Mouse (Mus musculus): Measurements from ENCODE around the gene Nr4a3. TPM values are rescaled to one million over a fixed set of nuclear protein-coding genes. Genes with fewer than 3 reads are reported as not detected.

Gene Nr4a3
- polyA plus RNA-seq, 1 experiment: 3.9 TPM

GRCm38 (mm10) chr4:48069111-48069510, 24.2 kb downstream of the Nr4a3 start:
- no peaks in the 10 kb centered on the region for H3K27me3 ChIP-seq (ENCODE audit: control insufficient read depth, insufficient read depth, low read length)

DNA sequence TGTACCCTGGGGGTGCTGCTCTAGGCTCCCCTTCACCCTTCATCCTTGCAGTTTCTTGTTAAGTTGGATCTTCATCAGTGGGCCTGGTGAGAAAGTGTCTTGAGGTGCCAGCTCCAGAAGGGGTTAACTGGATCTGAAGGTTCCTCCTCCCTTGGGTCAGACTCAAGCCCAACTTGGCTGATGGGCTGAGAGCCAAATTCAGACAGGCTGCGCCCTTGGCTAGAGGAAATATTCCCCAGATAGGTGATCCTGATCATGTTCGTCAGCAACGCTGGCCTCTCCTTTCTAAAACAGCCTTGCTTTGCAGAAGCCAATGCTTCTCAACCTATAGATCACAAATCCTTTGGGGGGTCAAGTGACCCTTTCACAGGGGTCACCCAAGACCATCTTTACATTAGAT, 27.1 kb downstream of the Nr4a3 start:
- no peaks in the 10 kb centered on the region; the same call in 1 of the 2 replicates for H3K4me1 ChIP-seq (ENCODE audit: control insufficient read depth, insufficient read depth, insufficient read length, low read length)
- H3K27ac ChIP-seq (ENCODE audit: insufficient read depth, low read depth, low read length): no peak overlapping the region
- no peak overlapping the region for H3K4me3 ChIP-seq (ENCODE audit: low read depth, low read length)
- H3K36me3 ChIP-seq (ENCODE audit: control insufficient read depth, insufficient read depth, low read length): no peaks in the 10 kb centered on the region
- no peaks in the 10 kb centered on the region for H3K27me3 ChIP-seq (ENCODE audit: control insufficient read depth, insufficient read depth, low read length)
- TF ChIP-seq POLR2A (IDR thresholded peaks at IDR 0.05; ENCODE audit: low read depth, low read length) (no peak), CTCF (IDR thresholded peaks at IDR 0.05; ENCODE audit: extremely low read depth, insufficient read length, insufficient replicate concordance, low read depth, low read length) (no peak)
- 27% methylated on average over 3 of the region's 3 CpGs for WGBS

More at GRCm38 (mm10) chr4:48069111-48069510, 24.2 kb downstream of the Nr4a3 start:
- H3K36me3 ChIP-seq (ENCODE audit: control insufficient read depth, insufficient read depth, low read length): no peaks in the 10 kb centered on the region
- 76% methylated on average over 7 of the region's 7 CpGs for WGBS
- H3K27ac ChIP-seq (ENCODE audit: insufficient read depth, low read depth, low read length): no peak overlapping the region
- TF ChIP-seq CTCF (IDR thresholded peaks at IDR 0.05; ENCODE audit: extremely low read depth, insufficient read length, insufficient replicate concordance, low read depth, low read length) (no peak), POLR2A (IDR thresholded peaks at IDR 0.05; ENCODE audit: low read depth, low read length) (no peak)
- no peak overlapping the region for H3K4me3 ChIP-seq (ENCODE audit: low read depth, low read length)
- no peaks in the 10 kb centered on the region for H3K4me1 ChIP-seq (ENCODE audit: control insufficient read depth, insufficient read depth, insufficient read length, low read length)

DNA sequence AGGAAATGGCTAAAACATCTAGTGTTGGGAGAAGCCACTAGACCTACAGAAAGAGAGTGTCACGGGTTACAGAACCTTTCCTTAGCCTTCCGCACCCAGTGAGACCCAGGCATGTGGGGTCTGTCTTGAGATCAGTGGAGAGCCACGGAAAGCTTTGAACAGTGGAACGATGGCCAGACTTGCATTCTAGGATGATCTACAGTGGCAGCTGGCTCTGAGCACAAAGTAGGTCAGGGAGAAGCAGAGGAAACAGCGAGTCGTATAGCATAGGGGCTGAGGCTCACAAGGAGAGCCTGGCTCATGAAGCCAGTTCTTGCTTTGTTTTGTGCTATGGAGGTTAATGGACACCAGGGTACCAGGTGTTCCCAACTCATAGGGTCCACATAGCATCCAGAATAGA, 28.4 kb downstream of the Nr4a3 start:
- Histone ChIP-seq H3K36me3 (ENCODE audit: control insufficient read depth, insufficient read depth, low read length) (no peaks in the 10 kb centered on the region), H3K4me3 (ENCODE audit: low read depth, low read length) (no peak overlapping the region), H3K4me1 (ENCODE audit: control insufficient read depth, insufficient read depth, insufficient read length, low read length) (no peaks in the 10 kb centered on the region; the same call in 1 of the 2 replicates), H3K27ac (ENCODE audit: insufficient read depth, low read depth, low read length) (no peak overlapping the region), H3K27me3 (ENCODE audit: control insufficient read depth, insufficient read depth, low read length) (no peaks in the 10 kb centered on the region)
- WGBS: 87% methylated on average over 6 of the region's 6 CpGs
- no peak for TF ChIP-seq POLR2A (IDR thresholded peaks at IDR 0.05; ENCODE audit: low read depth, low read length)
- no peak for TF ChIP-seq CTCF (IDR thresholded peaks at IDR 0.05; ENCODE audit: extremely low read depth, insufficient read length, insufficient replicate concordance, low read depth, low read length)

DNA sequence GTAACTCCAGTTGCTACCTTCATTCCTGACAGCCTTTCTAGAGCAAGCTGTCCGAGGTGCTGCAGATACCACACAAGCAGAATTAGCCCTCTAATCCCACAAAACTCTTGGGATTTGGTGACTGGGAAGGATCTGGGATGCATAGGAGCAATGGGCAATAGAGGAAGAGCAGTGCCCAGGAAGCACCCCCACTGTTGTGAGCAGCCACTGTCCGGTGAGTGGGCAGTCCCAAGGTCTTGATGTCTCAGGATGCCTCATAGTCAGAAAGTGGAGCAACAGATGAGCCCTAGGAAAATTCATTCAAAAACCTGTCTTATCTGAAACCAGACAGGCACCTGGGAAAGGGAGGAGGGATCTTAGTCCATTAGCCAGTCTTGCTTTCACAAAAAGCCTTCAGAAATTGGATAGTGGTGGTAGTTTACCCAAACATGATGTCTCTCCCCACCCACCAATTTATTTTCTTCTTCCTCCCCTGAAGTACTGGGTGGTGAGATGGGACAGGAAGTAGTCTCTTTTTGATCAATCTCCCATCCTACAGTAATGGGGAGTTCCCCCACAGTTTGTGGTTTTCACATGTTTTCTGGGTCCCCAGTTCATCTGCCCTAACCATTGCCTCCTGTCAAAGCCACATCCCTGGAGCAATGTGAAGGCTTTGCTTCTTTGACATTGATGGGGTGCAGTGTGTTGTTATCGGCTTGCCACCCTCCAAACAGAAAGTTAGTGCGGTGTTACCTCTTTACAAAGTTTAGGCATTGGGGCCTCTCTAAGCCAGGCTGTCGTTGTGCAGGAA, 29.7 kb downstream of the Nr4a3 start:
- no peaks in the 10 kb centered on the region for H3K36me3 ChIP-seq (ENCODE audit: control insufficient read depth, insufficient read depth, low read length)
- H3K4me3 ChIP-seq (ENCODE audit: low read depth, low read length): no peak overlapping the region
- no peak overlapping the region for H3K27ac ChIP-seq (ENCODE audit: insufficient read depth, low read depth, low read length)
- no peaks in the 10 kb centered on the region; the same call in 1 of the 2 replicates for H3K4me1 ChIP-seq (ENCODE audit: control insufficient read depth, insufficient read depth, insufficient read length, low read length)
- no peaks in the 10 kb centered on the region for H3K27me3 ChIP-seq (ENCODE audit: control insufficient read depth, insufficient read depth, low read length)
- 86% methylated on average over 5 of the region's 5 CpGs for WGBS
- TF ChIP-seq CTCF (IDR thresholded peaks at IDR 0.05; ENCODE audit: extremely low read depth, insufficient read length, insufficient replicate concordance, low read depth, low read length) (no peak), POLR2A (IDR thresholded peaks at IDR 0.05; ENCODE audit: low read depth, low read length) (no peak)

- Histone ChIP-seq H3K27ac (ENCODE audit: insufficient read depth, low read depth, low read length) (no peak overlapping the region), H3K27me3 (ENCODE audit: control insufficient read depth, insufficient read depth, low read length) (no peaks in the 10 kb centered on the region), H3K4me1 (ENCODE audit: control insufficient read depth, insufficient read depth, insufficient read length, low read length) (no peaks in the 10 kb centered on the region; the same call in 1 of the 2 replicates), H3K4me3 (ENCODE audit: low read depth, low read length) (no peak overlapping the region), H3K36me3 (ENCODE audit: control insufficient read depth, insufficient read depth, low read length) (no peaks in the 10 kb centered on the region)
- 49% methylated on average over 13 of the region's 13 CpGs for WGBS
- TF ChIP-seq POLR2A (IDR thresholded peaks at IDR 0.05; ENCODE audit: low read depth, low read length): no peak
- TF ChIP-seq CTCF (IDR thresholded peaks at IDR 0.05; ENCODE audit: extremely low read depth, insufficient read length, insufficient replicate concordance, low read depth, low read length): no peak
Observed at GRCm38 (mm10) chr4:48076693-48077471, 31.9 kb downstream of the Nr4a3 start.

- Histone ChIP-seq H3K27me3 (ENCODE audit: control insufficient read depth, insufficient read depth, low read length) (no peaks in the 10 kb centered on the region), H3K4me1 (ENCODE audit: control insufficient read depth, insufficient read depth, insufficient read length, low read length) (no peaks in the 10 kb centered on the region; the same call in 1 of the 2 replicates), H3K36me3 (ENCODE audit: control insufficient read depth, insufficient read depth, low read length) (no peaks in the 10 kb centered on the region), H3K4me3 (ENCODE audit: low read depth, low read length) (no peak overlapping the region), H3K27ac (ENCODE audit: insufficient read depth, low read depth, low read length) (no peak overlapping the region)
- 15% methylated on average over 4 of the region's 4 CpGs for WGBS
- TF ChIP-seq CTCF (IDR thresholded peaks at IDR 0.05; ENCODE audit: extremely low read depth, insufficient read length, insufficient replicate concordance, low read depth, low read length) (no peak), POLR2A (IDR thresholded peaks at IDR 0.05; ENCODE audit: low read depth, low read length) (no peak)
Observed at GRCm38 (mm10) chr4:48078213-48078612, 33.3 kb downstream of the Nr4a3 start.

All from small intestine, adult 2 months (tissue).